Mouse (Mus musculus): ENCODE data around the gene Itgb5.

Itgb5 gene

GRCm38 (mm10) chr16:33844150-33844611, 14.7 kb downstream of the Itgb5 start:
- no peaks in the 10 kb centered on the region for H3K27me3 ChIP-seq (ENCODE audit: control insufficient read depth, insufficient read depth, low read length, poor library complexity, severe bottlenecking)
- DNase-seq (ENCODE audit: low read depth, low spot score): no peak
- no peaks in the 10 kb centered on the region for H3K36me3 ChIP-seq (ENCODE audit: control insufficient read depth, insufficient read depth, low read length, poor library complexity, severe bottlenecking)

GRCm38 (mm10) chr16:33844866-33845265, 15.4 kb downstream of the Itgb5 start:
- no peak for DNase-seq (ENCODE audit: low read depth, low spot score)
- Histone ChIP-seq H3K36me3 (ENCODE audit: control insufficient read depth, insufficient read depth, low read length, poor library complexity, severe bottlenecking) (no peaks in the 10 kb centered on the region), H3K27me3 (ENCODE audit: control insufficient read depth, insufficient read depth, low read length, poor library complexity, severe bottlenecking) (no peaks in the 10 kb centered on the region)

GRCm38 (mm10) chr16:33853271-33853670, 23.8 kb downstream of the Itgb5 start:
- no peaks in the 10 kb centered on the region for H3K27me3 ChIP-seq (ENCODE audit: control insufficient read depth, insufficient read depth, low read length, poor library complexity, severe bottlenecking)
- no peak for DNase-seq (ENCODE audit: low read depth, low spot score)

GRCm38 (mm10) chr16:33858766-33859165, 29.3 kb downstream of the Itgb5 start:
- Histone ChIP-seq H3K27me3 (ENCODE audit: control insufficient read depth, insufficient read depth, low read length, poor library complexity, severe bottlenecking) (no peaks in the 10 kb centered on the region), H3K36me3 (ENCODE audit: control insufficient read depth, insufficient read depth, low read length, poor library complexity, severe bottlenecking) (no peaks in the 10 kb centered on the region)
- no peak for DNase-seq (ENCODE audit: low read depth, low spot score)

More at GRCm38 (mm10) chr16:33853271-33853670, 23.8 kb downstream of the Itgb5 start:
- no peaks in the 10 kb centered on the region for H3K36me3 ChIP-seq (ENCODE audit: control insufficient read depth, insufficient read depth, low read length, poor library complexity, severe bottlenecking)

GRCm38 (mm10) chr16:33859380-33859779, 29.9 kb downstream of the Itgb5 start:
- Histone ChIP-seq H3K36me3 (ENCODE audit: control insufficient read depth, insufficient read depth, low read length, poor library complexity, severe bottlenecking) (no peaks in the 10 kb centered on the region), H3K27me3 (ENCODE audit: control insufficient read depth, insufficient read depth, low read length, poor library complexity, severe bottlenecking) (no peaks in the 10 kb centered on the region)
- no peak for DNase-seq (ENCODE audit: low read depth, low spot score)

- Histone ChIP-seq H3K36me3 (ENCODE audit: control insufficient read depth, insufficient read depth, low read length, poor library complexity, severe bottlenecking) (no peaks in the 10 kb centered on the region), H3K27me3 (ENCODE audit: control insufficient read depth, insufficient read depth, low read length, poor library complexity, severe bottlenecking) (no peaks in the 10 kb centered on the region)
- DNase-seq (ENCODE audit: low read depth, low spot score): peak; percentile 23
Observed at GRCm38 (mm10) chr16:33859988-33860700, 30.7 kb downstream of the Itgb5 start.

- no peaks in the 10 kb centered on the region for H3K27me3 ChIP-seq (ENCODE audit: control insufficient read depth, insufficient read depth, low read length, poor library complexity, severe bottlenecking)
Observed at GRCm38 (mm10) chr16:33862406-33862805, 32.9 kb downstream of the Itgb5 start.

GRCm38 (mm10) chr16:33863208-33863751, 33.8 kb downstream of the Itgb5 start:
- Histone ChIP-seq H3K27me3 (ENCODE audit: control insufficient read depth, insufficient read depth, low read length, poor library complexity, severe bottlenecking) (no peaks in the 10 kb centered on the region), H3K36me3 (ENCODE audit: control insufficient read depth, insufficient read depth, low read length, poor library complexity, severe bottlenecking) (no peaks in the 10 kb centered on the region)
- DNase-seq (ENCODE audit: low read depth, low spot score): no peak

More at GRCm38 (mm10) chr16:33862406-33862805, 32.9 kb downstream of the Itgb5 start:
- no peak for DNase-seq (ENCODE audit: low read depth, low spot score)
- no peaks in the 10 kb centered on the region for H3K36me3 ChIP-seq (ENCODE audit: control insufficient read depth, insufficient read depth, low read length, poor library complexity, severe bottlenecking)

GRCm38 (mm10) chr16:33870224-33870785, 40.8 kb downstream of the Itgb5 start:
- Histone ChIP-seq H3K36me3 (ENCODE audit: control insufficient read depth, insufficient read depth, low read length, poor library complexity, severe bottlenecking) (no peaks in the 10 kb centered on the region), H3K27me3 (ENCODE audit: control insufficient read depth, insufficient read depth, low read length, poor library complexity, severe bottlenecking) (no peaks in the 10 kb centered on the region)
- no peak for DNase-seq (ENCODE audit: low read depth, low spot score)

- H3K36me3 ChIP-seq (ENCODE audit: control insufficient read depth, insufficient read depth, low read length, poor library complexity, severe bottlenecking): no peaks in the 10 kb centered on the region
- DNase-seq (ENCODE audit: low read depth, low spot score): no peak
- no peaks in the 10 kb centered on the region for H3K27me3 ChIP-seq (ENCODE audit: control insufficient read depth, insufficient read depth, low read length, poor library complexity, severe bottlenecking)
Observed at GRCm38 (mm10) chr16:33870988-33871758, 41.7 kb downstream of the Itgb5 start.

GRCm38 (mm10) chr16:33871865-33872443, 42.5 kb downstream of the Itgb5 start:
- DNase-seq (ENCODE audit: low read depth, low spot score): no peak
- no peaks in the 10 kb centered on the region for H3K36me3 ChIP-seq (ENCODE audit: control insufficient read depth, insufficient read depth, low read length, poor library complexity, severe bottlenecking)

GRCm38 (mm10) chr16:33873282-33873681, 43.8 kb downstream of the Itgb5 start:
- H3K27me3 ChIP-seq (ENCODE audit: control insufficient read depth, insufficient read depth, low read length, poor library complexity, severe bottlenecking): no peaks in the 10 kb centered on the region
- DNase-seq (ENCODE audit: low read depth, low spot score): no peak
- no peaks in the 10 kb centered on the region for H3K36me3 ChIP-seq (ENCODE audit: control insufficient read depth, insufficient read depth, low read length, poor library complexity, severe bottlenecking)

More at GRCm38 (mm10) chr16:33871865-33872443, 42.5 kb downstream of the Itgb5 start:
- H3K27me3 ChIP-seq (ENCODE audit: control insufficient read depth, insufficient read depth, low read length, poor library complexity, severe bottlenecking): no peaks in the 10 kb centered on the region

GRCm38 (mm10) chr16:33878041-33878783, 48.7 kb downstream of the Itgb5 start:
- Histone ChIP-seq H3K27me3 (ENCODE audit: control insufficient read depth, insufficient read depth, low read length, poor library complexity, severe bottlenecking) (no peaks in the 10 kb centered on the region), H3K36me3 (ENCODE audit: control insufficient read depth, insufficient read depth, low read length, poor library complexity, severe bottlenecking) (no peaks in the 10 kb centered on the region)
- DNase-seq (ENCODE audit: low read depth, low spot score): no peak

- no peak for DNase-seq (ENCODE audit: low read depth, low spot score)
- no peaks in the 10 kb centered on the region for H3K27me3 ChIP-seq (ENCODE audit: control insufficient read depth, insufficient read depth, low read length, poor library complexity, severe bottlenecking)
- no peaks in the 10 kb centered on the region for H3K36me3 ChIP-seq (ENCODE audit: control insufficient read depth, insufficient read depth, low read length, poor library complexity, severe bottlenecking)
Observed at GRCm38 (mm10) chr16:33879031-33879430, 49.6 kb downstream of the Itgb5 start.
